Mouse (Mus musculus) small intestine, adult 2 months (tissue): ENCODE data around the gene Tsc22d1.

ENCODE experiments used
- CTCF ChIP-seq: fragments of 200-500 bp; IDR thresholded peaks from 2 replicates; pipeline ENCODE4 v1.5.1; 2012; ENCODE audit warnings: low read depth, mild to moderate bottlenecking, control low read depth, inconsistent platforms, low read length, moderate library complexity, mixed read lengths; ENCODE audit not compliant: insufficient replicate concordance, insufficient read length; ENCODE audit errors: extremely low read depth
- POLR2A ChIP-seq: fragments of 200-500 bp; IDR thresholded peaks from 2 replicates; pipeline ENCODE4 v1.6.1; 2012; ENCODE audit warnings: low read depth, mild to moderate bottlenecking, control low read depth, inconsistent platforms, low read length, moderate library complexity

DNA sequence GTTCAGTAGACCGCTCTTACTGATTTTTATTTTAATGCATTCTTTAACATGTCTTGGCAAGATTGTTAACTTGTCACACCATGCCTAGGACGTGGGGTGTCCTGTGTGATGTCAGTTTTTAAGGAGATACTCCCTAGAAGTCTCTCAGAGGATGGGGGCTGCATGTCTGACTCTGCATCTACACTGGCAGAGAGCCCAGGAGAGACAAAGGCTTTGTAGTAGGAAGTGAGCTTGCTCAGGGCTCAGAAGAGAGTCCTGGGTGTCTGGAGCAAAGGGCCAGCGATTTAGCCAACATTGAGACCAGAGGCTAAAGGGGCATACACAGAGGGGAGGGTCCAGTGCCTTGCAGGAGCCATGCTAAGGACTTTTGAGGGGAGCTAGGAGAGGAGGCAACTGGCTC, 50.2 kb downstream of the Tsc22d1 start:
- TF ChIP-seq CTCF (no peak), POLR2A (no peak)
